Mouse (Mus musculus): ENCODE measurements around the gene Gaa. TPM values are rescaled to one million over a fixed set of nuclear protein-coding genes. Genes with fewer than 3 reads are reported as not detected.
A peak's percentile ranks its signal among the peaks of the same experiment; 100 is the strongest.

The Gaa gene
- total RNA-seq, 2 experiments from 2014 or later = 148 to 177 TPM

DNA sequence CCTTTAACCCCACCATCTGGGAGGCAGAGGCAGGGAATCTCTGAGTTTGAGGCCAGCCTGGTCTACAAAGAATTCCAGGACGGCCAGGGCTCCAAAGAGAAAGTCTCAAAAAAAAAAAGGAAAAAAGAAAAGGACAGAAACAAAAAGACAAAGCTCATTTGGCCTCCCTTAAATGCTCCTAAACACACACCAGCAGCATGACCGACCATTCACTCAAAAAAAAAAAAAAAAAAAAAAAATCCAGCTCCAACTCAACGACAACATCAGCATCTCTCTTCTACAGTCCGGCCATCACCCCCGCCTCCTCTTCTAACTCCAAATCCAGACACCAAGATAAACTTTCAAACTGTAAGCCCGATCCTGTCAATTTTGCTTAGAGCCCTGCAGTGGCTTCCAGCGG lies 31.2 kb downstream of the Gaa start:
- no peak for DNase-seq
- intact Hi-C loops (cut with DNase I) = loop anchor here (2.0 kb wide), 1 partner anchor 30 kb away; no protein-coding TSS in a partner anchor
- Histone ChIP-seq H3K4me3 (peak overlapping the region; percentile 88), H3K27ac (peak overlapping the region; percentile 97)
- no peak for TF ChIP-seq CTCF (IDR thresholded peaks at IDR 0.05)

DNA sequence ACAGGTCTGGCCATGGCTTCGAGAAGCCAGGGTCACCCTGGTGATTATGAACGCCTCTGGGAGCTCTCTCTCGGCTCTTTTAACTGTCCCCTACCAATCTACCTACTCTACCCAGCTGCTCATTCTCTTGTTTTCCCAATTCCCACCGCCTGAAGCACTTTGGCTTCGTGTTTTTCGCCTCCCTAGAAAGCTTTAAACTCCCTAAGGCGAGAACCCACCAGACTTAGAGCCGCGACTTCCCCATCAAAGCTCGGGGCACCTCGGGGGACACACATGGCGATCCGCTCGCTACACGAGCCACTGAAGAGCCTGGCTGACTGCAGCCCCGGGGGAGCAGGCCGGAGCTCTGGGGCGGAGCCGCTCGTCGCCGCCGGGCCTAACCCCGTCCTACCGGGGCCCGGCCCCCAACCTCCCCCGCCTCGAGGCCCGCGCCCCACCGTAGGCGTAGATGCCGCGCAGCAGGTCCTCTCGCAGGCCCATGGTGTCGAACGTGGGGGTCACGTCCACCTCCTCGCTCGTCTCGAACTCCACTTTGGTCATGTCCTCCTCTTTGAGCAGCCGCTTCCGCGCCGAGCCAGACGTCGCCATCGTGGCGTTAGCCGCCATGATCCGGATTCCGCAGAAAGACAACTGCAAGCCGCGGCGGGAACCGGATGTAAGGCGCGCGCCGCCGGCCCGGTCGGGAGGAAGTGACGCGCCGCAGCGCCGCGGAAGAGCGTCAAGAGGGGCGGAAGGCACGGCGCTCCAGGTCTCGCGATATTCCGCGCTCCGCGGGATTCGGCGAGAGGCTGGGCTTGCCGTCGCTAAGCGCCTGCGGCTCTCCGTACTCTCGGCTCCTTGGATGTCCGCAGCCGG lies 31.9 kb downstream of the Gaa start, which contains the start of gene Eif4a3:
TSS of gene Eif4a3 (minus strand) at position 699 of the 855 bp plus-strand sequence.
- H3K27ac ChIP-seq = peak within 1 kb of the TSS; percentile 97
- H3K4me3 ChIP-seq = peak within 1 kb of the TSS; percentile 88
- intact Hi-C loops (cut with DNase I) = loop anchor here (2.0 kb wide), 1 partner anchor 31 kb away; no protein-coding TSS in a partner anchor
- no peak for TF ChIP-seq CTCF (IDR thresholded peaks at IDR 0.05)
- peak; percentile 98 for DNase-seq

DNA sequence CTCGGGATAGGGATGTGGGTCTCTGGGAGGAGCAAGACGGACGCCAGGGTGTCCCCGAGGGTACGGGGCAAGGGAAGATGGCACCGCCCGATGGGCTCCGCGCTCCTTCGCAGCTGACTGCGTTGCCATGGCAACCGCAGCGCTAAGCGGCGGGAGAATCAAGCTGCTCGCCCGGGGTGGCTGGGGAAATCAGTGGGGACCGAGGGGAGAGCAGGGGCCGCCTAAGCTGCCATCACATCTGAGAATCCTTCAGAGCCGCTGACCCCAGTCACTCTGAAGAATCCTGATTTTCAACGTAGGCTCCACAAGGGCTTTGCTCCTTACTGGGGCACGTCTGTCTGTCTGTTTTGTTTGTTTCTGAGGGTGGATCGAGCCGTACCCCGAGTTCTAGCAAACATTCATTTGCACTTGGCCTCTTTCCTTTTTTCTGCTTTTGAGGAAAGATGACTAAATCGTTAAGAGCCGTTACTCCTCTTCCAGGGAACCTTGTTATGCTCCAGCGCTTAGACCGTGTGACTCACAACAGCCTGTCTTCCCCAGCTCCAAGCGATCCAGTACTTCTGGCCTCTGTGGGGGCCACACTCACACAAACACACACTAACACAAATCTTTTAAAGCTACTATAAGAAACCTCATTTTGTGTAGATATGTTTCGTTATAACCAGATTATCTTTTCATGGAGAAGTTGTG lies 32.7 kb downstream of the Gaa start:
- intact Hi-C loops (cut with DNase I) = no loop called here
- DNase-seq = no peak
- Histone ChIP-seq H3K27ac (peak overlapping the region; percentile 97), H3K4me3 (peak overlapping the region; percentile 88)
- TF ChIP-seq CTCF (IDR thresholded peaks at IDR 0.05) = no peak

DNA sequence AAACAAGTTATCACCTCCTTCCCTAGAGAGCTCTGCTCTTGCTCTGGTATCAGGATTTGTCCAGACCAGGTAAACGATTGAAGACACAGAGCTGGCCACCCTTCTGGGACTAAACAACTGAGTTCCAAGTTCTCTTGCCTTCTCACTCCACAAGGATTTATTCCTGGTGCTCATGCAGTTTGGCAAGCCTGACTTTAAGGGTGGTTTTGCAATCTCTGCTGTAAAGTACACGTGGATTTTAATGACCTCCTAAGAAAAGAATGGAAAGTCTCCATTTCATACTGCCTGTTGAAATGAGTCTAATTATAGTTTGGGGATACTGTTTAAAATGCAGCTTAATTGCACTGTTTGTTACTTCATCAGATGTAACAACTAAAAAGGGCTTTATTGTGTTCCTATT lies 33.3 kb downstream of the Gaa start:
- H3K27ac ChIP-seq = no peak overlapping the region
- no peak for TF ChIP-seq CTCF (IDR thresholded peaks at IDR 0.05)
- DNase-seq = no peak
- intact Hi-C loops (cut with DNase I) = no loop called here
- no peak overlapping the region for H3K4me3 ChIP-seq

DNA sequence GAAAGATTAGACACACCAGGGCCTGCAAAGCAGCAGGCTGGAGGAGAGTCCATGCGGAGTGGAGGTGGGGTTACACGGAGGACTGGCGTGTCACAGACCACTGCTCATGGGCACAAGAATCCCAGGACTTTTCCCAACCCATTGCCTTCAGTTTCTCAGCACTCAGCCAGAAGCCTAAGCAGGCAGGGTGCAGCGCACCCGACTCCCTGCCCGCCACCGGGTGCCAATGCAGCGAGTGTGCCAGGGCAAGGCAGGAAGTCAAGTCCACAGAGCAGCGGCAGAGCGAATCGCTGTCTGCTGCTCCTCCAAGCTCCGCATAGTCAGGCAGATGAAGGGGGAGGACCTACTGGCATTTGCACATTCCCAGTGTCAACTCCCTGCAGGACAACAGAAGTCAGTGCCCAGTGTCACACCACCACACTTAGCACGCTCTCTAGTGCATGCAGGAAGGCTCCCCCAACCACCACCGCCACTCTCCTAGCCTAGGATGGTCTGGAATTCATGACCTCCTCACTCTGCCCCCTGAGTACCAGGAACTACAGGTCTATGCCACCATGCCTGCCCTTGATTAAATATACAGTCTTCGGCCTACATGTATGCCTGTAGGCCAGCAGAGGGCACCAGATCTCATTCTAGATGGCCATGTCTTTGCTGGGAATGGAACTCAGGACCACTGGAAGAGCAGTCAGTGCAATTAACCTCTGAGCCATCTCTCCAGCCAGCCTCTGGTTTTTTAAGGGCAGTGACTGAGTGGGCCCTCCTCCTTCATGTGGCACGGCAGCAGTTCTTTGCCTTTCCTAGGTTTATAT lies 37.4 kb downstream of the Gaa start:
- peak; percentile 70 for TF ChIP-seq CTCF (IDR thresholded peaks at IDR 0.05)
- Histone ChIP-seq H3K27ac (0 out of 2 replicates have a peak overlapping the region, but pooled peaks have one; percentile 4), H3K4me3 (peak overlapping the region; percentile 32; the same call in 1 of the 2 replicates)
- peak; percentile 59 for DNase-seq
- intact Hi-C loops (cut with DNase I) = loop anchor here (5.0 kb wide), 1 partner anchor 57 kb away; no protein-coding TSS in a partner anchor

DNA sequence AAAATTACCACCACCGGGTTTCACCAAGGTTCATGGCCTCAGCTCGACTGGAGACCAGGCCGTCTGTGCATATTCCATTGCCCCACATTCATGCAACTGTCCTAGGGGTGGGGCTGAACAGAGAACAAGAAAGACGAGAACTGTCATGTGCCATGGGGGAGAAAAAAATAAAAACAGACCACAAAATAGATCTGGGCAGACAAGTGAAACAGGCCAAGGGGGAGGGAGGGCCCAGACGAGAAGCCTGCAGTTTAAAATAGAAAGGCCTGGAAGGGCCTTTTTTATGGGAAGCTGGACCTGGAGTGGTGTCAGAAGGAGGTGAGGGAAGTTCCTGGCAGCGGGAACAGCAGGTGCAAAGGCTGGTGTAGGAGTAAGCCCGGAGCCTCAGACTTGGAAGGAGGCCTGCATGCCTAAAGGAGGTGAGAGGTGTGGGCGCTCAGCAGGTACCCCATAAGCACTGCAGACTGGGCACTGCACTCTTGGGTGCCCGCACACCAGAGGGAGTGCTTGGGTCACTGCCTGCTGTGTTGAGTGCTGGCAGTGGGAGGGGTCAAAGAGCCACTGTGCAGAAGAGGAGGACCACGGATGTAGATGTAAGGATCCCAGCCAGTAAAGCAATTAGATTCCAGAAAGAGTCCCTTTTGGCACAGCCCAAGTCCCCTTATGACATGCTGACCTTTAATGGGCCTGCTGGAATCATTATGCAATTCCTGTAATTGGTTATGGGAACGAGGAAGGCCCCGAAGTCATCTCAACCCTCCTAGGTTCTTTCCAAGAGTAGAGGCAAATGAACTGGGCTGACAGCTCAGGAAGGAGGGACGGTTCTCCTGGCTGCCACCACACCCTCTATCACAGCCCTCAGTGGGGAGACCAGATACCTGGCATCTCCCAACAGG lies 39.3 kb downstream of the Gaa start:
- no peak for TF ChIP-seq CTCF (IDR thresholded peaks at IDR 0.05)
- Histone ChIP-seq H3K27ac (peak overlapping the region; percentile 51; the same call in 1 of the 2 replicates), H3K4me3 (no peak overlapping the region)
- DNase-seq = peak; percentile 41
- intact Hi-C loops (cut with DNase I) = loop anchor here (5.0 kb wide), 1 partner anchor 55 kb away; no protein-coding TSS in a partner anchor

DNA sequence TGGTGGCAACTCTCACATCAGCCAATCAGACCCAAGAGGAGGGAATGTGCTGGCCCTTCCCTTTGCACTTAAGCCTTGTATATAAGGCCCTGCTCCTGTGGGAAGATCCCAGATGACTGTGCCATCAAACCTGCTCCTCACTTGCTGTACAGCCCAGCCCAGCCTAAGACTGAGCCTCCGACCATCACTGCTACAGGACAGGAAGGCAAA lies 39.9 kb downstream of the Gaa start, which contains the start of gene Card14:
TSS of gene Card14 (plus strand) at position 111 of the 210 bp plus-strand sequence.
- no peak for DNase-seq
- no peak for TF ChIP-seq CTCF (IDR thresholded peaks at IDR 0.05)
- H3K4me3 ChIP-seq = no peak within 1 kb of the TSS
- H3K27ac ChIP-seq = peak within 1 kb of the TSS; percentile 51; the same call in 1 of the 2 replicates
- intact Hi-C loops (cut with DNase I) = loop anchor here (5.0 kb wide), 1 partner anchor 55 kb away; no protein-coding TSS in a partner anchor

DNA sequence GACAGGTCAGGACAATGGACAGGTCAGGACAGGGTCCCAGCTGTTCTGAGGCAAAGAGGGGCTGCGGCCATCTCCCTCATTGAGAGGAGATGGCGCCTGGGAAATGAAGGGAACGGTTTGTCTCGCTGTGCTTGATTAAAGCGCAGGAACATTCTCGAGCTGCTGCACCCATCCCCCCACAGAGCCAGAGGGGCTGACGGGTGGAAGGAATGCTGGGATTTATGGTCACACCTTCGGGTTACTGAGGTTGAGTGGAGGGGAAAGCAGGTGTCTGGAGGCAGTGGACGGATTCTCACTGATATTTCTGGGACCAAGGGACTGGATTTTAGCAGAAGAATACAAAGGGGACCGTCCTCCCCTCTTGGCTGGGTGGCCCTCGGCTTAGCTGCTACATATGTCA lies 40.2 kb downstream of the Gaa start:
- intact Hi-C loops (cut with DNase I) = loop anchor here (5.0 kb wide), 1 partner anchor 54 kb away; no protein-coding TSS in a partner anchor
- no peak overlapping the region for H3K27ac ChIP-seq

DNA sequence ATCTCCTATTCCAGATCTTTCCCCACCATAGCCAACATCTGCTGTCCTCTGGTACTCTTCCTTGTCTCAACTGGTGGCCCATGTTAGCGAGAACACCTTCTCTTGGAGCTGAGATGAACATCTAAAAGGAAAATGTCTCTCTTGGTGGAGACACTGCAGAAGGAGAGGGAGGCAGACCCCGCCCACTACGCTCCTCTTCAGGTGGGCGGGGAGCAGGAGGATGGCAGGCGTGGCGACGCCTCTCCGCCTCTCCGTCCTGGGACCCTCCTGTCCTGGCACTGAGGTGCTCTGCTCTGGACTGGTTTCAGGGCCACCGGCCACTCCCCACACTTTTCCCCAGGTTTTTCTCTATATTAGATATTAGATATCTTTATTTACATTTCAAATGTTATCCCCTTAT lies 42.9 kb downstream of the Gaa start:
- no peak overlapping the region for H3K27ac ChIP-seq
- intact Hi-C loops (cut with DNase I) = no loop called here
- TF ChIP-seq CTCF (IDR thresholded peaks at IDR 0.05) = no peak
- no peak for DNase-seq
- no peak overlapping the region for H3K4me3 ChIP-seq

More for the DNA sequence above, 40.2 kb downstream of the Gaa start:
- no peak for TF ChIP-seq CTCF (IDR thresholded peaks at IDR 0.05)
- H3K4me3 ChIP-seq = no peak overlapping the region
- no peak for DNase-seq

DNA sequence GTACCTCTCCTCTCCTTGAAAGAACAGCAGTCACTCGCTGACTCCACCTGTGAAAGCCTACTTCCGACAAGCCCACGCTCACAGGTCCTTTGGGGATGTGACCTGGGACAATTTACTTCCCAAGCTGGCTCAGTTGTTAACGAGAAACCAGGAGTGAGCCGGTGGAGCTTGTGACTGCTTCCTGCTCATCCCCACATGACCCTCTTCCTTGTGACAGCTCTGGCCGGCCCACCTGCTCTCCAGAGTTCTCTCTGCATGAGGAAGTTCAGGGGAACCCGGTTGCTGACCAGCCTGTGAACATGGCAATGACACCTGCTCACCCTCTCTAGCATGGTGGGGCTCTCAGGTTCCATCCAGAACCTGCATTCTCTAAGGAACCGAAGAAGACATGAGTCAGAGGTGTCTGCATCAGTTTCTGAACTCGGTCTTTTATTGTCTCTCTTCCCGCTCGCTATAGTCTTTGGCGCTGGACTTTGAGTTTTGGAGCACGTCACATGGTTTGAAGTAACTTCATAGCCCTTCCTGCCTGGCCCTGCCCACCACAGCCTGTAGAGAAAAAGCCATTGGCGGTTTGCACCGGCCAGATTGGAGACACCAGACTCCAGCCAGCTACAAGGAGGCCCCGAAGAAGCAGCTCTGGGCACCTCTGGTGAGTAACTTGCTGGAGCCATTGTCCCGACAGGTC lies 46.7 kb downstream of the Gaa start:
- Histone ChIP-seq H3K27ac (peak overlapping the region; percentile 48), H3K4me3 (peak overlapping the region; percentile 46)
- peak; percentile 38 for DNase-seq
- intact Hi-C loops (cut with DNase I) = no loop called here
- no peak for TF ChIP-seq CTCF (IDR thresholded peaks at IDR 0.05)

DNA sequence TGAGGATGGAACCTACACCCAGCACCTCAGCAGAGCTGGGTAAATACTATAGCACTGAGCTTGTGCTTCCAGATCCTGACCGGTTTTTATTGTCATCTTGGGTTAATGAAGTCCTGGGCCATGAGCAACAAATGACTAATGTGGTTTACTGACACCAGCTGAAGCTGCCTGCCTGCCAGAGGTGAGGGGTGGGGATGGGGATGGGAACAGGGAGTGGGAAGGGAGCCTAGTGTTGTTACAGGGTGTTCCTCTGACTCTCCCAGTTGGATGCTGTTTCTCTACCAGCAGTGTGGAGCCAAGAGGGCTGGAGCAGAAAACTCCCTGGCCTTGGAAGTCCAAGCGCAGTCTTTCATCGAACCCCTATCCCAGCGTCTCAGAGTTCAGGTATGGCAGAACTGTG lies 49.0 kb downstream of the Gaa start:
- intact Hi-C loops (cut with DNase I) = no loop called here
- peak overlapping the region; percentile 23 for H3K4me3 ChIP-seq
- no peak for TF ChIP-seq CTCF (IDR thresholded peaks at IDR 0.05)
- peak overlapping the region; percentile 35; the same call in 1 of the 2 replicates for H3K27ac ChIP-seq
- peak; percentile 67 for DNase-seq

All from gastrocnemius, adult 2 months (tissue).